Mouse (Mus musculus): ENCODE measurements around the gene Traf1. TPM values are rescaled to one million over a fixed set of nuclear protein-coding genes. Genes with fewer than 3 reads are reported as not detected.

Gene Traf1
- polyA plus RNA-seq, 1 experiment from 2014 or later = 2.5 TPM

DNA sequence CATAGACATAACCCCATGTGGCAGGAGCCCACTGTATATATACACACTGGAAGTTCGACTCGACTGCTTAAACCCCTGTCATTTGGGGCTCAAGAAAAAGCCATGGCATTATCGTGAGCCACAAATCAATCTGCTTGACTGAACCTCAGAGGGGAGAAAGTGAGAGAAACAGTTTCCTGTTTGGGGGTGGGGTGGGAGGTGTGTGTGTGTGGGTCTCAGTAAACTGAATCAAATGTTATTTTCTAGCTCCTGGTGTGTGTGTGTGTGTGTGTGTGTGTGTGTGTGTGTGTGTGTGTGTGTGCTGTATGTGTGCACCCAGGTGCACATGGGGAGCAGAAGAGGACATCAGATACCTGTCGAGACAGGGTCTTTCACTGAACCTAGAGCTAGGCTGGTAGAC lies 8.6 kb downstream of the Traf1 start:
- no peak for ATAC-seq
- WGBS = 66% methylated on average over 4 of the region's 4 CpGs

DNA sequence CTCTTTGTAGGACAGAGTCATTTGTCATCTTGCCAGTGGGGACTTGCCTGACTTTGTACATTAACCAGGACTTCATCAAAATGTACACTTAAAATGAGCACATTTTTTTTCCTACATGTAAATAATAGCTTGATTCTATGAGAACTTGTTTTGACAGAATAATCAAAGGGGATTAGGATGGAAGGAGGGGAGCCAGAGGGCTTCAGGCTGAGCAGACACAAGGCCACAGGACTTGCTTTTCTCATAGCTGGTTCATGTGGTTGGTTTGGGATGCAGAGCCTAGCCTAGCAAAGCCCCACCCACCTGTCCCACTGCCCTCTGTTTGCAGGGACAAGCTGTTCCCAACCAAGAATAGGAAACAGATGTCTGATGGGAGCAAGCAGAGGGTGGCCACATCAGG lies 10.1 kb downstream of the Traf1 start:
- no peak for ATAC-seq
- Histone ChIP-seq H3K36me3 (no peaks in the 10 kb centered on the region), H3K4me3 (replicated peaks) (no peak overlapping the region), H3K27me3 (replicated peaks) (0 out of 2 replicates have a peak, but pooled peaks cover 3% of the 10 kb centered on the region), H3K4me1 (replicated peaks) (no peaks in the 10 kb centered on the region), H3K27ac (no peak overlapping the region), H3K9ac (no peak overlapping the region), H3K9me3 (no peaks in the 10 kb centered on the region), H3K4me2 (replicated peaks) (no peak overlapping the region)

More for the DNA sequence above, 8.6 kb downstream of the Traf1 start:
- Histone ChIP-seq H3K9me3 (no peaks in the 10 kb centered on the region), H3K4me1 (replicated peaks) (no peaks in the 10 kb centered on the region), H3K4me2 (replicated peaks) (no peak overlapping the region), H3K27ac (no peak overlapping the region), H3K4me3 (replicated peaks) (no peak overlapping the region), H3K9ac (no peak overlapping the region), H3K36me3 (no peaks in the 10 kb centered on the region), H3K27me3 (replicated peaks) (0 out of 2 replicates have a peak, but pooled peaks cover 3% of the 10 kb centered on the region)

- Histone ChIP-seq H3K4me1 (replicated peaks) (no peaks in the 10 kb centered on the region; the same call in 1 of the 2 replicates), H3K36me3 (no peaks in the 10 kb centered on the region), H3K27me3 (replicated peaks) (0 out of 2 replicates have a peak, but pooled peaks cover 3% of the 10 kb centered on the region), H3K9ac (no peak overlapping the region), H3K27ac (no peak overlapping the region), H3K4me3 (replicated peaks) (no peak overlapping the region), H3K9me3 (no peaks in the 10 kb centered on the region), H3K4me2 (replicated peaks) (no peak overlapping the region)
- WGBS = 20% methylated on average over 2 of the region's 2 CpGs
- ATAC-seq = no peak
Observed at GRCm38 (mm10) chr2:34948622-34949021, 12.9 kb downstream of the Traf1 start.

- Histone ChIP-seq H3K36me3 (no peaks in the 10 kb centered on the region), H3K9ac (no peak overlapping the region), H3K4me3 (replicated peaks) (no peak overlapping the region), H3K9me3 (no peaks in the 10 kb centered on the region), H3K27me3 (replicated peaks) (0 out of 2 replicates have a peak, but pooled peaks cover 3% of the 10 kb centered on the region), H3K4me1 (replicated peaks) (no peaks in the 10 kb centered on the region; the same call in 1 of the 2 replicates), H3K27ac (no peak overlapping the region), H3K4me2 (replicated peaks) (no peak overlapping the region)
- ATAC-seq = no peak
- 72% methylated on average over 4 of the region's 4 CpGs for WGBS
Observed at GRCm38 (mm10) chr2:34946046-34946445, 15.5 kb downstream of the Traf1 start.

- 0 out of 2 replicates have a peak, but pooled peaks cover 3% of the 10 kb centered on the region for H3K27me3 ChIP-seq (replicated peaks)
- no peak overlapping the region for H3K4me3 ChIP-seq (replicated peaks)
- 81% methylated on average over 4 of the region's 4 CpGs for WGBS
- no peak overlapping the region for H3K4me2 ChIP-seq (replicated peaks)
- no peak overlapping the region for H3K9ac ChIP-seq
- H3K4me1 ChIP-seq (replicated peaks) = no peaks in the 10 kb centered on the region; the same call in 1 of the 2 replicates
- ATAC-seq = no peak
- H3K9me3 ChIP-seq = no peaks in the 10 kb centered on the region
- no peak overlapping the region for H3K27ac ChIP-seq
- H3K36me3 ChIP-seq = no peaks in the 10 kb centered on the region
Observed at GRCm38 (mm10) chr2:34945580-34945979, 16.0 kb downstream of the Traf1 start.

DNA sequence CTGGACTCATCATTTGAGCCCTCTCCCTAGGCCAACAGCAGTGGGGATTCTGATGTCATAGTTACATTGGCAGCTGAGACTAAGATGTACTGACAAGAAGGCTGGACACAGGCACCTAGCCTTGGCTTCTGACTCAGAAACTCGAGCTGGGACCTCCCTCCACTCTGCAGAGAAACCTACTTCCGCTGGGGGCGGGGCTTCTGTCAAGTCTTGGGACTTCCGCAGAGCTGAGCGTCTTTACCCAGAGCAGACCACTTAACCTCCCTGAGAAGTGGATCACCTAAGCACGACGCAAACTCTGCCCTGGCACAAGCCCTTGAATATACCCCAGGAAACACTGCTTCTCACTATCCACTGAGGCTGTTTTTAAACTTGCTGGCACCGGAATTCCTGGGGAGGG lies 16.8 kb downstream of the Traf1 start:
- no peaks in the 10 kb centered on the region; the same call in 1 of the 2 replicates for H3K4me1 ChIP-seq (replicated peaks)
- 17% methylated on average over 8 of the region's 8 CpGs for WGBS
- 0 out of 2 replicates have a peak, but pooled peaks cover 3% of the 10 kb centered on the region for H3K27me3 ChIP-seq (replicated peaks)
- no peaks in the 10 kb centered on the region for H3K9me3 ChIP-seq
- no peaks in the 10 kb centered on the region for H3K36me3 ChIP-seq
- no peak overlapping the region for H3K4me3 ChIP-seq (replicated peaks)
- H3K27ac ChIP-seq = no peak overlapping the region
- no peak overlapping the region; the same call in 1 of the 2 replicates for H3K4me2 ChIP-seq (replicated peaks)
- ATAC-seq = peak; percentile 20; the same call in 1 of the 2 replicates
- H3K9ac ChIP-seq = no peak overlapping the region

DNA sequence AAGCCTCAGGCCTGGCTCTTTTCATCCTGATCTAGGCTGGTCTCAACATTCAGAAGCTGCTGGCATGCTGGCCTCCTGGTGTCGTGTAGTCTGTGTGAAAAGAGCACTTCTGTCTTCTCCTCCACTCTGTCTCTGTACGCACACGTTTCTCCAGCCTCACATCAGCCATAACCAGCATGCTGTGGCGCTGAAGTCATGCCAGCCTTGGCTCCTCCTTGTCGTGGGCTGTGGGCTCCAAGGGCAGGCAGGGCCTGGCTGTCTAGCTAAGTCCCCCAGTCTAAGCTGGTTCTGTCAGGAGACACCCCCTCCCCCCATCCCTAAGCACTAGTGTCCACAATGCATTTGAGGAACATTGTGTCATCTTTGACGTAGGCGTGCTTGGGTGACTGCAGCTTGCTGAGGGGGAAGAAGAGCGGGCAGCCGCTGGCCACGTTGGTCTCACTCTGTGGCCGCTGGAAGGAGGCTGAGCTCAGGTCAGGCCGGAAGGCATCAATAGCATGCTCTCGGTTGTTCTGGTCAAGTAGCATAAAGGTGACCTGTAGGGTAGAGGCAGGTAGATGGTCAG lies 17.9 kb downstream of the Traf1 start:
- no peak for ATAC-seq

DNA sequence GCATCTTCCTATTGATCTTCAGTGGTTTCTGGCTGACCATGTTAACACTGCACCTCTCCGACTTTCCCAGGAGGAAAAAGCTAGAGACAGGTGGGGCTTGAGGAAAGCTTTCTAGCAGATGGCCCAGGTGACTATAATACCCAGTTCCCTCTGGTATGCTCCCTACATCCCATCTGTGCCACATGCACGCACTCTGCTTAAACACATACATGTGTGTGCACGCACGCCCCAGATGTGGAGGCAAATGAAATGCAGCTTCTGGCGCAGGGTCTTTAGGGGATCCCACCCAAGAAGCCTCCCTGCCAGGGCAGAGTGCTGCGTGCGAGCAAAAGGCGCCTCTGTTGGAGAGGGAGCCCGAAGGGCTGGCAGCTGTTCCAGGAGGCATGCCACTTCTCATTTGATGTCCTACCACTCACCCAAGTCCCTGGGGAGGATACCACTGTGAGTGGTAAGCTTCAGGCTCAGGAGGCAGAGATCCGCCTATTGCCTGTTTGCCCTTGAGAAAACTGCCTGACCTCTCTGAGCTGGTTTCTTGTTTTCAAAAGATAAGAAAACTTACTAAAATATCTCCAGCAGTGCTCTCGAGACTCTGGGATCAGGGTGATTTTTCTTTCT lies 20.4 kb downstream of the Traf1 start:
- no peak overlapping the region for H3K27ac ChIP-seq
- no peak overlapping the region for H3K4me2 ChIP-seq (replicated peaks)
- no peaks in the 10 kb centered on the region; the same call in 1 of the 2 replicates for H3K4me1 ChIP-seq (replicated peaks)
- no peak overlapping the region for H3K9ac ChIP-seq
- no peaks in the 10 kb centered on the region for H3K9me3 ChIP-seq
- H3K27me3 ChIP-seq (replicated peaks) = no peaks in the 10 kb centered on the region
- no peaks in the 10 kb centered on the region for H3K36me3 ChIP-seq
- WGBS = 70% methylated on average over 11 of the region's 11 CpGs
- no peak overlapping the region for H3K4me3 ChIP-seq (replicated peaks)
- ATAC-seq = no peak

More for the DNA sequence above, 17.9 kb downstream of the Traf1 start:
- Histone ChIP-seq H3K27ac (no peak overlapping the region), H3K4me2 (replicated peaks) (no peak overlapping the region), H3K4me1 (replicated peaks) (no peaks in the 10 kb centered on the region; the same call in 1 of the 2 replicates), H3K36me3 (no peaks in the 10 kb centered on the region), H3K9me3 (no peaks in the 10 kb centered on the region), H3K9ac (no peak overlapping the region), H3K4me3 (replicated peaks) (no peak overlapping the region), H3K27me3 (replicated peaks) (0 out of 2 replicates have a peak, but pooled peaks cover 3% of the 10 kb centered on the region)
- WGBS = 77% methylated on average over 13 of the region's 13 CpGs

- no peak overlapping the region for H3K9ac ChIP-seq
- no peak for ATAC-seq
- no peak overlapping the region for H3K4me3 ChIP-seq (replicated peaks)
- no peaks in the 10 kb centered on the region for H3K9me3 ChIP-seq
- H3K4me1 ChIP-seq (replicated peaks) = no peaks in the 10 kb centered on the region; the same call in 1 of the 2 replicates
- H3K27me3 ChIP-seq (replicated peaks) = no peaks in the 10 kb centered on the region
- no peak overlapping the region for H3K4me2 ChIP-seq (replicated peaks)
- H3K27ac ChIP-seq = no peak overlapping the region
- no peaks in the 10 kb centered on the region for H3K36me3 ChIP-seq
- 78% methylated on average over 5 of the region's 5 CpGs for WGBS
Observed at GRCm38 (mm10) chr2:34940246-34940645, 21.3 kb downstream of the Traf1 start.

DNA sequence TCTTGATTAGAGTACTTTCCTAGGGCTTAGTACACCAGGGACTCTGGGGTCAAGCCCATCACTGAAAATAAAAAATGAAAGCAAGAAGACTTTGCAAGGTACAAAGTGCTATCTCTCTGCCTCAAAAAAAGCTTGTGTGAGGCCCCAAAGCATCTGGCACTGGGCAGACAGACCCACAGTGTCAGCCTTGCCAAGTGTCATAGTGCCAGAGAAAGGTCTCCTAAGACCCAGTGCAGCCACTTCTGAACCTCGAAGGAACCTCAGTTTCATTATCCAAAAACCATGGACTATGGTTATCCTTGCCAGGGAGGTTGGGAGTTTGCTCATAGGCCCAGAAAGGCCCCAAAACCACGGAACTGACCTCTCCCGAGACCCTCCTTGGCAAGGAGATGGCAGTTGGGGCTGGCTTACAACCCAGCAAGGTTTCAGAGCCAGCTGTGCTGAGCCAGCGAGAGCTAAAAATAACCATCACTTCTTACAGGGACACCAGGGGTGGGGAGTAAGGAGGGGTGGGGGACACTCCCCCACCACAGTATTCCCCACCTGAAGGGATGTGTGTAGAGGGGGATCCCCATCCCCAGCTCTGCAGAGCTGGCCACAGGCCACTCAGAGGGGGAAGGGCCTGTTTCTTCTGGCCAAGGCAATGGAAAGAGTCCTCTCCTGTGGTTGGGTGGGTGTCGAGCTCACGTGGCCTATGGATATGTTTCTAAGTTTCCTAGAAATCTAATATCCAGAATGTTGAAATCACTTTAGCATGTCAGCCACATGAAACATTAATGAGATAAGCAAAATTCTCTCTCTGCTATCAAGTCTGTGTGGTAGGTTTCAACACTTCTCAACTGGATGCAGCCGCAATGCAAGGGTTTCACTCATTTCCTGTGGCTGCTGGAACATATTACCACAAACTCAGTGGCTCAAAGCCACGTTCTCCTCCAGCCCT lies 23.0 kb downstream of the Traf1 start:
- Histone ChIP-seq H3K9ac (no peak overlapping the region), H3K9me3 (no peaks in the 10 kb centered on the region), H3K4me3 (replicated peaks) (no peak overlapping the region), H3K27ac (no peak overlapping the region), H3K4me2 (replicated peaks) (no peak overlapping the region), H3K27me3 (replicated peaks) (no peaks in the 10 kb centered on the region), H3K36me3 (no peaks in the 10 kb centered on the region), H3K4me1 (replicated peaks) (no peaks in the 10 kb centered on the region)
- ATAC-seq = no peak
- WGBS = 78% methylated on average over 8 of the region's 8 CpGs

- no peak overlapping the region for H3K9ac ChIP-seq
- no peaks in the 10 kb centered on the region for H3K9me3 ChIP-seq
- H3K27ac ChIP-seq = no peak overlapping the region
- H3K4me2 ChIP-seq (replicated peaks) = no peak overlapping the region
- H3K36me3 ChIP-seq = no peaks in the 10 kb centered on the region
- H3K4me1 ChIP-seq (replicated peaks) = no peaks in the 10 kb centered on the region
- no peak overlapping the region for H3K4me3 ChIP-seq (replicated peaks)
- no peaks in the 10 kb centered on the region for H3K27me3 ChIP-seq (replicated peaks)
- WGBS = 16% methylated on average over 5 of the region's 5 CpGs
- no peak for ATAC-seq
Observed at GRCm38 (mm10) chr2:34937460-34937859, 24.1 kb downstream of the Traf1 start.

GRCm38 (mm10) chr2:34927320-34927719 lies 34.3 kb downstream of the Traf1 start:
- Histone ChIP-seq H3K4me3 (replicated peaks) (no peak overlapping the region), H3K9me3 (no peaks in the 10 kb centered on the region), H3K4me2 (replicated peaks) (no peak overlapping the region), H3K27me3 (replicated peaks) (no peaks in the 10 kb centered on the region), H3K4me1 (replicated peaks) (no peaks in the 10 kb centered on the region), H3K36me3 (no peaks in the 10 kb centered on the region), H3K9ac (no peak overlapping the region), H3K27ac (no peak overlapping the region)
- ATAC-seq = peak; percentile 82
- WGBS = 56% methylated on average over 5 of the region's 5 CpGs

Data from intestine, embryonic 15.5 days (tissue).